Mouse (Mus musculus): Measurements from ENCODE around the gene Kif26a.

Gene Kif26a

GRCm38 (mm10) chr12:112164840-112165219 lies 18.8 kb downstream of the Kif26a start:
- DNase-seq (ENCODE audit: low spot score in 2 of 2), result no peak

DNA sequence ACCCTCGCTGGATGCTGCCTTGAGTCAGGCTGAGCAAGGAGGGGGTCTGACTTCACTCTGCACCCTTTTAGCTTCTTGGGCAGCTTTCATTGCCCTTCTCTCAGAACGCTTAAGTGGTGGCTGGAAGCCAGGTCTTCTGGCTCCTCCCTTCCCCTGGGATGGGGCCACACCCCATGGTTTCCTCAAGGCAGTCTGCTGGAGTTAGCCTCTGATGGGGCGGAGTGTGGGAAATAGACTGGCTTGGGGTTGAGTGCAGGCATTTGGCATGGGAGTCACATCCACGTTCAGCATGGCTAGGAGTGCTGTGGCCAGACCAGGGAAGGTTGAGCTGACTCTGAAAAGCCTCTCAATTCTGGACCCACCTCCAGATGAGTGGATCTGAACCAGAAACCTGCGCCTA lies 23.2 kb downstream of the Kif26a start:
- DNase-seq (ENCODE audit: low spot score in 2 of 2), result no peak

DNA sequence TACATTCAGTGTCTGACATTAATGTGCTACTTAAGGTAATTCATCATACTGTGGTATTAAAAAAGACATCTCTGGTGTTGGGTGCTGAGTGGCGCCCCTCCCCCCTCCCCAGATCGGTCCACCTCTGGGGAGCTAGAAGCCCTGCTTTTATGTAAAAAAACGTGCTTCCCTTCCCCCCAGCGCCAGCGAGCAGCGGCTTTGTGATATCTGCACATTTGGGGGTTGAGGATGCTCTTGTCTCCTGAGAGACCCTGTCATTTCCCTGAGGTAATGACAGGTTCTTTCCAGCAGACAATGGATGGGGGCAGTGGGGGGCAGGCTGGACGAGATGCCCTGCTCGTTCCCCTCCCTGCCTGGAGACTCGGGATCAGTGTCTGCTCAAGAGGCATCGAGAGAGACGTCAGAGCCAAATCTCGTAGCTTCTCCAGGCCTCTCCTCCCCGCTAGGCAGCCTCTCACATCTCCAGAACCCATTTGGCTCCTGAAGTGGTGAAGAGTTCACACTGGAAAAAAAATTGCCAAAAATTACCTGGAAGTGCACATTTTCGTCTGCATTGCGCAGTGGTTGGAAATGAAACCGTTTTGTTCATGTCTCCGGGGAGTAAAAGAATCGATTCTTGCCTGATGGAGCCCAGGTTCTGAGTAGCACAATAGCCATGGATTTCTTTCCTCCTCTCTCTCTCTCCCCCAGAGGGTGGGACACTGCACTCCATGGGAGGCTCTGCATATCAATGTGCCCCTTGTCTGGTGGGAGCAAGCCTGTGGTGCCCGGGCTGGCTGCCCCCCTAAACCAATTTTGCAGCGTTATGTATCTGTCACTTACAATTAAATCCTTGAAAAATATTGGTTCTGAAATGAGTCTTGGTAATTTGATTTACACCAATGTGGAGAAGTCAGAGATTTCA lies 24.9 kb downstream of the Kif26a start:
- no peak for DNase-seq (ENCODE audit: low spot score in 2 of 2)

GRCm38 (mm10) chr12:112171657-112172056 lies 25.6 kb downstream of the Kif26a start:
- DNase-seq (ENCODE audit: low spot score in 2 of 2), result no peak

GRCm38 (mm10) chr12:112172214-112172613 lies 26.2 kb downstream of the Kif26a start:
- DNase-seq (ENCODE audit: low spot score in 2 of 2), result no peak

GRCm38 (mm10) chr12:112177679-112178078 lies 31.7 kb downstream of the Kif26a start:
- no peak for DNase-seq (ENCODE audit: low spot score in 2 of 2)

GRCm38 (mm10) chr12:112179687-112180086 lies 33.7 kb downstream of the Kif26a start:
- DNase-seq (ENCODE audit: low spot score in 2 of 2), result no peak

DNA sequence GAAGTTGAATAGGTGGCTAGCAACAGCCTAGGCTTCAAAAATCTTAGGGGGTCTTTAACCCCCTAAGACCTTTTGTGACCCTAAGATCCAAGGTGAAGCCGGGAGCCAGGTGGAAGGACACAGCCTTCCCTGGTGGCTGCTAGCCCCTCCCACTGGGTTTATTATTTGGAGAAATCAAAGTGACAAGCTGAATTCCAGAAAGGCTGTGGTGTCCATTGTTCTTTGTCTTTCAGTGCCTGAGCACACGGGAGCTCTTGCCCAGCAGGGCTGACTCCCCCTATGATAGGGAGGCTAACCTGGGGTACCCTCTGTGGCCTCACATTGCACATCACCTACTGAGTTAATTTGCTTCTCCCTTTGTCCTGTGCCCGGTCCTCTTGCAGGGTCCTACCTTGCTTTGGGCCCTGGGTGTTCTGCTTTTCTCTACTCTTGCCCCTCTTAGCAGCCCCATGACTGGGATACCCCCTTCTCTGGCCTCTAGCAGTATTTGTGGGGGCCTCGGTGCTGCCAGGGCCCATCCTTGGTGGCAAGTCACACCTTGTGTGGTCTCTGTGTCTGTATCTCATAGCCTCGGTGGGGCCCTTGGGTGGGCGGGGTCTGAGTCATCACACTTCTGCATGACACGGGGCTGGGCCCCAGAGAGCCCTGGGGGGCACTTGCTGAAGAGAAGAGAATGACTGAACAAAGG lies 36.1 kb downstream of the Kif26a start:
- DNase-seq (ENCODE audit: low spot score in 2 of 2), result no peak

GRCm38 (mm10) chr12:112182609-112182955 lies 36.6 kb downstream of the Kif26a start:
- no peak for DNase-seq (ENCODE audit: low spot score in 2 of 2)

GRCm38 (mm10) chr12:112183675-112184074 lies 37.7 kb downstream of the Kif26a start:
- no peak for DNase-seq (ENCODE audit: low spot score in 2 of 2)

- DNase-seq (ENCODE audit: low spot score in 2 of 2), result no peak
These were observed 38.4 kb downstream of the Kif26a start for GRCm38 (mm10) chr12:112184390-112184789.

DNA sequence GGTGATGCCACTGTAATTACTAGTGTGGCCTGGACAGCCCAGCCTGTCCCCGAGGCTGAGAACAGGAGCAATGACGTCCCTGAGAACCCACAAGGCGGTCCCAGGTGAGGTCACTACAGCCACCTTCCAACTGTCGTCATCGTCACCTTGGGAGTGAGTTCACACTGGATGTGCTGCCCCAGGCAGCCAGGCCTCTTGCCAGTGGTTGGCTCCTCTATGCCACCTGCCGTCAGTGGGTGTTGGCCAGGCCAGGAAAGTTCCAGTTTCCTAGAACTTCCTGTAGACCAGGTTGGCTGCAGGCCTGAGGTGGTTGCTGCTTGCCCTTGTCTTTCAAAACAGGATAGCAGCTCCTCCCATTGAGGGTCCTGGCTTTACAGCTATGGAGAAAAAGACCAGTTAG lies 40.9 kb downstream of the Kif26a start:
- no peak for DNase-seq (ENCODE audit: low spot score in 2 of 2)

GRCm38 (mm10) chr12:112191753-112192152 lies 45.7 kb downstream of the Kif26a start:
- DNase-seq (ENCODE audit: low spot score in 2 of 2), result no peak

GRCm38 (mm10) chr12:112195019-112195418 lies 49.0 kb downstream of the Kif26a start:
- no peak for DNase-seq (ENCODE audit: low spot score in 2 of 2)

GRCm38 (mm10) chr12:112196562-112196961 lies 50.6 kb downstream of the Kif26a start:
- DNase-seq (ENCODE audit: low spot score in 2 of 2), result no peak

DNA sequence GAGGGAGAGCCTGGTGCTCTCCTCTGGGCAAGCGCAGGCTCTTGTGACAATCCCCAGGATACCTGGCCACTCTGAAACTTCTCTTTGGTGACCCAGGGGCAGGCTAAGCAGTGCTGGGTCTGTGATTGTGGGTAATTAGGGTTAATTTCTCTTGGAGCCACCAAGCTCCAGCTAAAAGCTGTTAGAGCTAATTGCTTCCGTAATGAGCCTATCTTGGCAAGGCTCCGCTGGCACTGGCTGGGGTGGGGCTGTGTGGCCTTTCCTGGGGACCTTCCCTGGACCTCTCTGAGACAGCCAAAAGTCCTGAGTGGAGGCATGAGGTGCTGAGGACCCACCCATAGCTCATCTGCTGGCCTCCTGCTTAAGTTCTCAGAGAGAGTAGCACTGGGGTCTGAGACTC lies 53.4 kb downstream of the Kif26a start:
- DNase-seq (ENCODE audit: low spot score in 2 of 2), result no peak

DNA sequence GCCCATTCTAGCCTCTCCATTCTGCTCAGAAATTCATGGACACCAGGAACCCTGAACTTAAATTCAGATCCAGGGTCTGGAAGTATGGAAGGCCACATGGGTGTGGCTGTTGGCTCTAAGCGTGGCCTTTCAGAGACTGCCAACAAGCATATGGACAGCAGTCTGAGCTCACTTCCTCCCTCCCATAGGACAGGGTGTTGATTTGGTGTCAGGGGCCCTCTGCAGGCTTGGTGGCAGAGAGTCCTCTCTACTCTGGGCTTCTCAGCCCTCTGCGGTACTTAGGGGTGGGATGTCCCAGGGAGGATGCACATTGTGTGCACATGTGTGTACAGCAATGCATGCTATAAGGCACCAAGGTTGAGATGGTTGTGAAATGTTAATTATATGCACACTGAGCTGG lies 54.0 kb downstream of the Kif26a start:
- DNase-seq (ENCODE audit: low spot score in 2 of 2), result no peak

- DNase-seq (ENCODE audit: low spot score in 2 of 2), result no peak
These were observed 61.2 kb downstream of the Kif26a start for GRCm38 (mm10) chr12:112207163-112207562.

DNA sequence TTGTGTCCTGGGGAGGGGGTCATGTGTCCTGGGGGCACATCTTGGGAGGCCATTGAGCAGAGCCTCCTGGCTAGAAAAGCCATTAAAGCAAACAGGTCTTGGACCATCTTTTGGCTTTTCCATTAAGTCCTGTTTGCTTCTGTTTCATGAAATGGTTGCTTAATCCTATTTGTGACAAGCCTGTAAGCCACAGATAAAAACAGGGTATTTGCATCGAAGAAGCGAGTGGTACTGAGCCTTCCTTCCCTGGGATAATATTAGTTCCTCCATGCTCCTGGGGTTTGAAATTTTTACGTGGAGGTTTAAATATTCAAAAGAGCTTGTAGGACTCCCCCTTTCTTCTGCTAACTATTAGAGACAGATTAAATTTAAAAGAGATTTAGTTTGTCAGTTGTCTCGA lies 61.7 kb downstream of the Kif26a start:
- DNase-seq (ENCODE audit: low spot score in 2 of 2), result no peak

- no peak for DNase-seq (ENCODE audit: low spot score in 2 of 2)
These were observed 64.6 kb downstream of the Kif26a start for GRCm38 (mm10) chr12:112210622-112211021.

DNA sequence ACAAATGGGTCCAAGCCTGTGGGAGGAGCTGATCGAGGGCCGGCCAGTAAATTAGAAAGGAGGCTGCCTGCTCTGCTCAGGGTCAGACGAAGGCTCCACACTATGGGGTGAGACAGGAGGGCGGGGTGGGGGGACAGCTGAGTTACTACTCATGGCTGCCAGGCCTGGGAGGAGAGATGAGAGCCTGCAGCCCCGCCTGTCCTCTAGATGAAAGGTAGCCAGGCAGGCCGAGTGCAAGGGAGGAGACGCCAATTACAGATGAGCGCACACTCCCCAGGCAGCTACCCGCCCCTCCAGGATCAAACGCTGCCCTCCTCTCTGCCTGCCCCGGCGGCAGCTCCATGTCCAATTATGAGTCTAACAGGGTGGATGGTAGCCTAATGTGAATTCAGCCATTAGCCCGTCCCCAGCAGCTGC lies 68.4 kb downstream of the Kif26a start:
- DNase-seq (ENCODE audit: low spot score in 2 of 2), result no peak

DNA sequence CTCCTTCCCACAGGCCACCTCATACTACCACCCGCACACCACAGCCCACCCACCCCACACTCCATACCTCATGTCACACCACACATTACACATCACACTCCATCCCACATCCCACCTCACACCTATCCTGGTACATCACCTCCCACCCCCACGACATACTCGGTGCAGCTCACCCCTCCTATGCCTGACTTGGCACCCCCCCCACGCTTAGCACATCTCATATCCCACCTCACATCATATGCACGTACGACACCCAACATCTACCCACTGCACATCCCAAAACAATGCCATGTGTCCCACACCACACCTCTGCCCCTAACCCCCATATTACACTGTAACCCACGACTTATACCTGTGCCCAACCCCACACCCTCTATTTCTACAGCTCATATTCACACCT lies 69.5 kb downstream of the Kif26a start:
- DNase-seq (ENCODE audit: low spot score in 2 of 2), result no peak

- no peak for DNase-seq (ENCODE audit: low spot score in 2 of 2)
These were observed 71.0 kb downstream of the Kif26a start for GRCm38 (mm10) chr12:112217021-112217420.

All from spleen, postnatal 14 days (tissue).